Mouse (Mus musculus) liver, embryonic 14.5 days (tissue): Measurements from ENCODE around the gene Fam173a.

Source experiments
- CTCF ChIP-seq: IDR thresholded peaks from 2 replicates; pipeline ENCODE4 v1.5.1; 2016; ENCODE audit warnings: antibody characterized with exemption, low read depth, control low read depth
- EP300 ChIP-seq: IDR thresholded peaks from 2 replicates; pipeline ENCODE4 v1.6.1; 2016; ENCODE audit warnings: antibody characterized with exemption, low read depth

- TF ChIP-seq EP300 (no peak), CTCF (no peak)
Measured at GRCm38 (mm10) chr17:25760148-25760547, 32.6 kb downstream of the Fam173a start.
